Mouse (Mus musculus) bone marrow macrophage, adult 2 months (primary cell): ENCODE measurements around the gene Spef1.

Source experiments
- CTCF ChIP-seq: IDR thresholded peaks from 2 replicates; pipeline ENCODE4 v1.5.1; 2012; ENCODE audit warnings: low read depth, mild to moderate bottlenecking, low read length, moderate library complexity
- POLR2A ChIP-seq: IDR thresholded peaks from 2 replicates; pipeline ENCODE4 v1.6.1; 2012; ENCODE audit warnings: mild to moderate bottlenecking, low read depth, low read length, borderline replicate concordance

- TF ChIP-seq POLR2A (no peak), CTCF (no peak)
These were observed 43.9 kb downstream of the Spef1 start for GRCm38 (mm10) chr2:131143007-131143780.
